Mouse (Mus musculus) ES-Bruce4 (cell line): ENCODE measurements at regions not wholly inside any gene's neighbourhood (a gene's known extent, or its start where the extent isn't known, plus 50 kb on each side); places are given as distances from the start of the nearest gene placed in this dataset.

ENCODE experiments used
- CTCF ChIP-seq: IDR thresholded peaks from one replicate; pipeline ENCODE4 v1.8.1; 2011; ENCODE audit warnings: low read depth, low read length
- EP300 ChIP-seq: IDR thresholded peaks from 2 replicates; pipeline ENCODE4 v1.6.1; 2011; ENCODE audit warnings: low read depth, low read length; ENCODE audit not compliant: insufficient read depth
- POLR2A ChIP-seq: IDR thresholded peaks from one replicate; pipeline ENCODE4 v1.8.1; 2011; ENCODE audit warnings: low read length; ENCODE audit not compliant: insufficient read depth

DNA sequence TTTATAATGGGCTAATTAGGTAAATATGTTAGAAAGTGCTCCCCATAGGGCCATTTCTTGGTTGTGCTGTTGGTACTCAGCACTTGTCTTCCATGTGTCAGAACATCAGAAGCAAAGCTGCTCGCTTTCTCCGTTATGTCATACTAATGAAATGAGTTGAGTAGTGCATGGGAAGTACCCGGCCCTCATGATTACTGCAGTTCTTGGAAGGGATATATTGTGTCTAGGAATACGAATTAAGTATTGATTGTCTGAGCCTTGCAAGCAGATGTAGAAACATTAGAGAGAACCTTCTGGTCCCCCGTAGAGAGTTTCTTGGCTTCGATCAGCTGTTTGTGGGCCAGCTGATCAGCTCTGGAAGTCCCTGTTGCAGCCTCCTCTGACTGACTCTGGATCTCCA lies 255.7 kb downstream of the Zfp619 start:
- TF ChIP-seq EP300 (no peak), POLR2A (no peak), CTCF (no peak)
